Mouse (Mus musculus) liver, postnatal 0 days (tissue): ENCODE measurements around the gene Prss2. TPM values are rescaled to one million over a fixed set of nuclear protein-coding genes. Genes with fewer than 3 reads are reported as not detected.

Experiments
- ATAC-seq: fragments of 200-750 bp; cut with Nextera tagmentation; 2 replicates; pipeline ENCODE4 v1.8.0; 2017; ENCODE audit warnings: mild to moderate bottlenecking, moderate library complexity
- DNase-seq: peaks from one replicate; pipeline ENCODE4 v3.0.0-alpha.2; 2016
- H3K27ac ChIP-seq: fragments of 300-500 bp; sonication (generic); 2 replicates; pipeline ENCODE4 v1.5.1; 2014; ENCODE audit warnings: antibody characterized with exemption, moderate library complexity, mild to moderate bottlenecking, low read depth
- H3K27me3 ChIP-seq: fragments of 300-500 bp; sonication (generic); 2 replicates; pipeline ENCODE4 v1.6.1; 2014; ENCODE audit warnings: low read length, control low read depth, mixed read lengths; ENCODE audit not compliant: insufficient read depth
- H3K36me3 ChIP-seq: fragments of 300-500 bp; sonication (generic); replicated peaks from 2 replicates; pipeline ENCODE4 v1.6.1; 2014; ENCODE audit warnings: mild to moderate bottlenecking, control low read depth, low read length, moderate library complexity, mixed read lengths; ENCODE audit not compliant: insufficient read depth
- H3K4me1 ChIP-seq: fragments of 300-500 bp; sonication (generic); 2 replicates; pipeline ENCODE4 v1.6.1; 2014; ENCODE audit warnings: antibody characterized with exemption, mild to moderate bottlenecking, control low read depth; ENCODE audit not compliant: insufficient read depth
- H3K4me2 ChIP-seq: fragments of 300-500 bp; sonication (generic); 2 replicates; pipeline ENCODE4 v1.6.1; 2014; ENCODE audit warnings: low read depth, mild to moderate bottlenecking, low read length, moderate library complexity, mixed read lengths
- H3K4me3 ChIP-seq: fragments of 300-500 bp; sonication (generic); 2 replicates; pipeline ENCODE4 v1.5.1; 2014; ENCODE audit warnings: low read depth, low read length
- H3K9ac ChIP-seq: fragments of 300-500 bp; sonication (generic); replicated peaks from 2 replicates; pipeline ENCODE4 v1.6.1; 2014; ENCODE audit warnings: mild to moderate bottlenecking, moderate library complexity
- H3K9me3 ChIP-seq: fragments of 300-500 bp; sonication (generic); 2 replicates; pipeline ENCODE4 v1.6.1; 2016; ENCODE audit warnings: mild to moderate bottlenecking, control low read depth, low read length, mixed read lengths
- CTCF ChIP-seq: sonication (generic); IDR thresholded peaks from 2 replicates; pipeline ENCODE4 v1.5.1; 2016; ENCODE audit warnings: antibody characterized with exemption, low read depth
- EP300 ChIP-seq: IDR thresholded peaks from 2 replicates; pipeline ENCODE4 v1.6.1; 2016; ENCODE audit warnings: antibody characterized with exemption, low read depth, mild to moderate bottlenecking
- WGBS: fragments of 180-500 bp; shearing (Covaris S2); extraction: QIAGEN DNeasy Blood & Tissue Kit; methylation state at CpG from one replicate; pipeline ENCODE4 v1.1.7; 2014; ENCODE audit not compliant: insufficient replicate concordance; 5-methylcytosine and 5-hydroxymethylcytosine counted together
- polyA plus RNA-seq: library from polyadenylated mRNA; unstranded; fragments of >200 nt; fragmentation: Nextera tagmentation; extraction: Ambion mirVana; gene quantifications from 2 replicates; pipeline ENCODE4 v1.2.1, GENCODE M21; 2015

Gene Prss2
- polyA plus RNA-seq = 0.18 and 10.5 TPM in 2 replicates

- ATAC-seq = no peak
- no peak within 1 kb of the TSS for H3K9ac ChIP-seq
- 45% methylated on average over 1 of the region's 1 CpGs for WGBS
- DNase-seq = no peak
- H3K27me3 ChIP-seq = no peaks in the 10 kb centered on the region
- H3K4me1 ChIP-seq = no peaks in the 10 kb centered on the region
- H3K9me3 ChIP-seq = no peaks in the 10 kb centered on the region
- H3K4me3 ChIP-seq = no peak within 1 kb of the TSS
- H3K36me3 ChIP-seq = no peaks in the 10 kb centered on the region
- no peak for TF ChIP-seq CTCF
- TF ChIP-seq EP300 = no peak
- no peak within 1 kb of the TSS for H3K27ac ChIP-seq
- H3K4me2 ChIP-seq = no peak within 1 kb of the TSS
These were observed at the start of gene Prss2 for GRCm38 (mm10) chr6:41521487-41521886. Gene Prss2 (plus strand): TSS chr6:41521787.

GRCm38 (mm10) chr6:41499374-41499773, 22.2 kb upstream of the Prss2 start:
- WGBS = 67% methylated on average over 3 of the region's 3 CpGs
- DNase-seq (no peak), ATAC-seq (no peak)
- H3K4me3 ChIP-seq = no peak overlapping the region
- H3K4me2 ChIP-seq = no peak overlapping the region
- no peak for TF ChIP-seq CTCF
- no peak for TF ChIP-seq EP300
- no peaks in the 10 kb centered on the region for H3K36me3 ChIP-seq
- H3K9me3 ChIP-seq = no peaks in the 10 kb centered on the region
- H3K27ac ChIP-seq = no peak overlapping the region
- H3K9ac ChIP-seq = no peak overlapping the region
- no peaks in the 10 kb centered on the region for H3K4me1 ChIP-seq
- no peaks in the 10 kb centered on the region for H3K27me3 ChIP-seq

- H3K9me3 ChIP-seq = no peaks in the 10 kb centered on the region
- no peaks in the 10 kb centered on the region for H3K36me3 ChIP-seq
- DNase-seq (no peak), ATAC-seq (no peak)
- H3K4me2 ChIP-seq = no peak overlapping the region
- 77% methylated on average over 2 of the region's 2 CpGs for WGBS
- no peaks in the 10 kb centered on the region for H3K27me3 ChIP-seq
- no peak overlapping the region for H3K9ac ChIP-seq
- H3K27ac ChIP-seq = no peak overlapping the region
- no peaks in the 10 kb centered on the region for H3K4me1 ChIP-seq
- TF ChIP-seq EP300 = no peak
- no peak for TF ChIP-seq CTCF
- H3K4me3 ChIP-seq = no peak overlapping the region
These were observed 16.7 kb upstream of the Prss2 start for GRCm38 (mm10) chr6:41504915-41505314.

GRCm38 (mm10) chr6:41505323-41505722, 16.3 kb upstream of the Prss2 start:
- no peaks in the 10 kb centered on the region for H3K4me1 ChIP-seq
- no peaks in the 10 kb centered on the region for H3K27me3 ChIP-seq
- WGBS = 60% methylated on average over 6 of the region's 6 CpGs
- no peak overlapping the region for H3K4me2 ChIP-seq
- H3K9me3 ChIP-seq = no peaks in the 10 kb centered on the region
- ATAC-seq (no peak), DNase-seq (no peak)
- no peak overlapping the region for H3K27ac ChIP-seq
- H3K4me3 ChIP-seq = no peak overlapping the region
- TF ChIP-seq CTCF (peak; percentile 23; the same call in 1 of the 2 replicates), EP300 (no peak)
- H3K36me3 ChIP-seq = no peaks in the 10 kb centered on the region
- H3K9ac ChIP-seq = no peak overlapping the region

- H3K27ac ChIP-seq = no peak overlapping the region
- DNase-seq (no peak), ATAC-seq (no peak)
- H3K4me1 ChIP-seq = no peaks in the 10 kb centered on the region
- no peaks in the 10 kb centered on the region for H3K27me3 ChIP-seq
- H3K9me3 ChIP-seq = no peaks in the 10 kb centered on the region
- H3K4me3 ChIP-seq = no peak overlapping the region
- no peak overlapping the region for H3K4me2 ChIP-seq
- TF ChIP-seq CTCF (no peak), EP300 (no peak)
- H3K36me3 ChIP-seq = no peaks in the 10 kb centered on the region
- WGBS = 48% methylated on average over 6 of the region's 6 CpGs
- H3K9ac ChIP-seq = no peak overlapping the region
These were observed 3.5 kb upstream of the Prss2 start for GRCm38 (mm10) chr6:41518017-41518524.

- TF ChIP-seq CTCF (no peak), EP300 (no peak)
- Histone ChIP-seq H3K9ac (no peak overlapping the region), H3K27me3 (no peaks in the 10 kb centered on the region), H3K9me3 (no peaks in the 10 kb centered on the region), H3K4me3 (no peak overlapping the region), H3K36me3 (no peaks in the 10 kb centered on the region), H3K4me2 (no peak overlapping the region), H3K4me1 (no peaks in the 10 kb centered on the region), H3K27ac (no peak overlapping the region)
- no peak for DNase-seq
- no peak for ATAC-seq
These were observed 4.9 kb downstream of the Prss2 start for GRCm38 (mm10) chr6:41526453-41526852.

GRCm38 (mm10) chr6:41527402-41527801, 5.8 kb downstream of the Prss2 start:
- Histone ChIP-seq H3K9ac (no peak overlapping the region), H3K27me3 (no peaks in the 10 kb centered on the region), H3K27ac (no peak overlapping the region), H3K4me1 (no peaks in the 10 kb centered on the region), H3K36me3 (no peaks in the 10 kb centered on the region), H3K9me3 (no peaks in the 10 kb centered on the region), H3K4me2 (no peak overlapping the region), H3K4me3 (no peak overlapping the region)
- 68% methylated on average over 1 of the region's 1 CpGs for WGBS
- no peak for TF ChIP-seq CTCF
- TF ChIP-seq EP300 = no peak
- DNase-seq = no peak
- ATAC-seq = no peak
